Mouse (Mus musculus): ENCODE results near the gene Prkrip1.
"Not testable (repeated sequence)": the region's sequence is repeated elsewhere in the genome, so short reads cannot be mapped to it uniquely, and the experiment has no call there.

The Prkrip1 gene

GRCm38 (mm10) chr5:136163807-136164474 is 34.8 kb downstream of the Prkrip1 start:
- no peak for DNase-seq (ENCODE audit: low read depth)

- DNase-seq (ENCODE audit: low read depth): not testable (repeated sequence)
These were observed 38.7 kb downstream of the Prkrip1 start for GRCm38 (mm10) chr5:136160084-136160483.

GRCm38 (mm10) chr5:136155399-136155798 is 43.4 kb downstream of the Prkrip1 start:
- DNase-seq (ENCODE audit: low read depth): no peak

- DNase-seq (ENCODE audit: low read depth): no peak
These were observed 46.4 kb downstream of the Prkrip1 start for GRCm38 (mm10) chr5:136152365-136152764.

- not testable (repeated sequence) for DNase-seq (ENCODE audit: low read depth)
These were observed 49.6 kb downstream of the Prkrip1 start for GRCm38 (mm10) chr5:136149134-136149576.

- DNase-seq (ENCODE audit: low read depth): no peak
These were observed 51.1 kb downstream of the Prkrip1 start for GRCm38 (mm10) chr5:136147704-136148103.

- no peak for DNase-seq (ENCODE audit: low read depth)
These were observed 51.8 kb downstream of the Prkrip1 start for GRCm38 (mm10) chr5:136146936-136147335.

- no peak for DNase-seq (ENCODE audit: low read depth)
These were observed 53.9 kb downstream of the Prkrip1 start for GRCm38 (mm10) chr5:136144606-136145430.

- peak; percentile 62 for DNase-seq (ENCODE audit: low read depth)
These were observed 55.5 kb downstream of the Prkrip1 start for GRCm38 (mm10) chr5:136143161-136143755.

GRCm38 (mm10) chr5:136142746-136143145 is 56.0 kb downstream of the Prkrip1 start:
- peak; percentile 18 for DNase-seq (ENCODE audit: low read depth)

GRCm38 (mm10) chr5:136140057-136140482 is 58.7 kb downstream of the Prkrip1 start:
- no peak for DNase-seq (ENCODE audit: low read depth)

GRCm38 (mm10) chr5:136139393-136139792 is 59.4 kb downstream of the Prkrip1 start:
- DNase-seq (ENCODE audit: low read depth): no peak

- DNase-seq (ENCODE audit: low read depth): peak; percentile 80
These were observed 61.0 kb downstream of the Prkrip1 start for GRCm38 (mm10) chr5:136137658-136138274.

GRCm38 (mm10) chr5:136136292-136136990 is 62.3 kb downstream of the Prkrip1 start:
- DNase-seq (ENCODE audit: low read depth): peak; percentile 46

GRCm38 (mm10) chr5:136135571-136136291 is 63.0 kb downstream of the Prkrip1 start, which contains the start of the genes Lrwd1 and Alkbh4:
Lrwd1 (minus strand) TSS chr5:136136074.
Alkbh4 (plus strand) TSS chr5:136136146.
- peak; percentile 98 for DNase-seq (ENCODE audit: low read depth)
